Mouse (Mus musculus): ENCODE data around the gene Slu7. TPM values are rescaled to one million over a fixed set of nuclear protein-coding genes. Genes with fewer than 3 reads are reported as not detected.

Gene Slu7
- polyA plus RNA-seq, 1 experiment from 2014 or later, result 59.2 TPM

Other genes starting within 250 kb of the Slu7 start
- gene Pttg1, start 7.5 kb upstream of the Slu7 start, polyA plus RNA-seq (2016; fragmentation: Nextera tagmentation; extraction: Ambion mirVana), result 94.6 and 109 TPM in 2 replicates
- gene C1qtnf2, start 40.5 kb downstream of the Slu7 start, polyA plus RNA-seq (2016; fragmentation: Nextera tagmentation; extraction: Ambion mirVana), result 1.4 and 2.2 TPM in 2 replicates
- 40.3 and 41.3 TPM in 2 replicates for gene Ccnjl, start 95.0 kb downstream of the Slu7 start, polyA plus RNA-seq (2016; fragmentation: Nextera tagmentation; extraction: Ambion mirVana)
- gene 4933415A04Rik, start 153.3 kb downstream of the Slu7 start, polyA plus RNA-seq (2016; fragmentation: Nextera tagmentation; extraction: Ambion mirVana), result 12.1 and 14.2 TPM in 2 replicates
- gene Fabp6, start 167.8 kb downstream of the Slu7 start, polyA plus RNA-seq (2016; fragmentation: Nextera tagmentation; extraction: Ambion mirVana), result not detected in 2 replicates
- 28.9 and 31.0 TPM in 2 replicates for gene Pwwp2a, start 248.3 kb downstream of the Slu7 start, polyA plus RNA-seq (2016; fragmentation: Nextera tagmentation; extraction: Ambion mirVana)

All from midbrain, embryonic 10.5 days (tissue).